Mouse (Mus musculus): ENCODE data around the gene Tesc. TPM values are rescaled to one million over a fixed set of nuclear protein-coding genes. Genes with fewer than 3 reads are reported as not detected.

The Tesc gene
- polyA plus RNA-seq, 1 experiment from 2014 or later, result 0.52 TPM

DNA sequence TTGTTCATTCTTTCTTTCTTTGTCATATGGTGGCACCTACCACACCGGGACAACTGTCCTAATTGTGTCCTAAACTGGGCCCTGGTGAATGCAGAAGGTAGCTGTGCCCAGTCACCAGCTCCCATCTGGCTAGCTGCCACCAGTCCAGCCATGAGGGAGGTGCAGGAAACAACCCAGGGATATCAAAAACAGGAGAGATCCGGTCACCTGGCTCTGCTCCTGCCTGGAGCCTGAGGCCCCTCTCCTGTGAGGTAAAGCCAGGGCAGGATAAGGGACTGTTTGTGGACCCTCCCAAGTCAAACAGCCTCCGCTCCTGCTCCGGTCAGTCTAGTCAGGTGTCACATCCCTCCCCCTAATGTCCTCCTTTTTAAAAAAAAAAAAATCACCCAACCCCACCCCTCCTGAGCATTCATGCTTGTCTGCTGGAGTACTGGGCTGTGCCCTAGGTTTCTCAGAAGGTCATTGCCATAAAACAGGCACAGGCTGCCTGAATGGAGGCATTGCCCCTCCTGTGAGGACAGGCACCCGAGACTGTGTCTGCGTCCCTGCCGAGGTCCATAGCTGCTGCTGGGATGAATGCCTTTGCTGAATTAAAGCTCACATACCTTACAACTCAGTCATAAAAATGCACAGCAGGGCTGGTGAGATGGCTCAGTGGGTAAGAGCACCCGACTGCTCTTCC, 24.6 kb downstream of the Tesc start:
- Histone ChIP-seq H3K9me3 (no peaks in the 10 kb centered on the region; the same call in 1 of the 2 replicates), H3K27ac (no peak overlapping the region), H3K4me1 (peaks cover 8% of the 10 kb centered on the region), H3K4me3 (no peak overlapping the region), H3K27me3 (ENCODE audit: poor library complexity, severe bottlenecking) (no peaks in the 10 kb centered on the region; the same call in 1 of the 2 replicates), H3K36me3 (replicated peaks) (no peaks in the 10 kb centered on the region)
- DNase-seq (ENCODE audit: extremely low spot score, low spot score), result no peak
- 88% methylated on average over 8 of the region's 8 CpGs for WGBS

DNA sequence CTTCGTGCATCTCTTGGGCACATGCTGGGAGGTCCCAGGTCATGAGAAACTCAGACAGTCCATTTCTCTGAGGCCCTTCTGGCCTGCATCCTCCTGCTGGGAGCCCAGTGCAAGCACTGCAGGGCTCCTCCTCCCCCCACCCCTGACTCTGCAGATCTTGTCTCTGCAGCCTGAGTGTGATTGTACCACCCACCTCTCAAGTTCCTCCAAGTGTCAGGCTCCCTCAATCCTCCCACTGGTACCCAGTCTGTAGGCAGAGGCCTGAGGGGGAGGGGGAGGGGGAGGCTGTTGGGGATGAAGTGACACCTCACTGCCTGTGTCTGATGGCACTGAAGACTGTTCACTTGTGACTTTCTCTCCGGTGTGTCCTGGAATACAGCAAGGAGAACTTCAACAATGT, 25.7 kb downstream of the Tesc start:
- Histone ChIP-seq H3K27ac (no peak overlapping the region), H3K27me3 (ENCODE audit: poor library complexity, severe bottlenecking) (no peaks in the 10 kb centered on the region; the same call in 1 of the 2 replicates), H3K36me3 (replicated peaks) (no peaks in the 10 kb centered on the region), H3K4me3 (no peak overlapping the region), H3K4me1 (peaks cover 19% of the 10 kb centered on the region), H3K9me3 (no peaks in the 10 kb centered on the region; the same call in 1 of the 2 replicates)
- DNase-seq (ENCODE audit: extremely low spot score, low spot score), result no peak
- WGBS, result 94% methylated on average over 2 of the region's 2 CpGs

DNA sequence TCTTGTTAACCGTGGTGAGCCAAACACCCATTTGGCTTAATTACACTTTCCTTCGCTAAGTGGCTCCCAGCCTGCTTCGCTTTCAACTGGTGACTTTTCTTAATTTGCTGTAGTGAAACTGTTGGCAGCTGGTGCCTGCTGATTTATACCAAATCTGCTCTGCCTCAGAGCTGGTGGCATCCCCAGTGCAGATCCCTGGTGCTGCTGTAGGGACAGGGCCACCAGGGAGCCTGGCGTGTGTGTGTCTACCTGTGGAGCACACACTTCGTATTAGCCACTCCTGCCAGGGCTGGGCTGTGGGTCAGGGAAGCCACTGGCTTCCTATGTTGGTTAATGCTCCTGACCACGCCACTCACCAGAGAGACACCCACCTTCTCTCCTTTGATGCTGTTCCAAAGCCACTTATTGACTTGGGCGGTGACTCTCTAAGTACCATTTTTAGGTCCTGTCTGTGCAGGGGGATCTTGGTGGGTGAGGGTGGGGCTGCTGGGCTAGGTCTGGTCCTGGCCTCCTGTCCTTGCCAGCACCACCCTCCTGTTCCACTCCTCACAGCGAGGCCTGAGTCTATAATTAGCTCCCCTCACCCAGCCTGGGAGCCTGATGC, 30.1 kb downstream of the Tesc start:
- Histone ChIP-seq H3K4me1 (peaks cover 28% of the 10 kb centered on the region), H3K27ac (no peak overlapping the region), H3K36me3 (replicated peaks) (0 out of 2 replicates have a peak, but pooled peaks cover 5% of the 10 kb centered on the region), H3K4me3 (no peak overlapping the region), H3K9me3 (no peaks in the 10 kb centered on the region; the same call in 1 of the 2 replicates), H3K27me3 (ENCODE audit: poor library complexity, severe bottlenecking) (no peaks in the 10 kb centered on the region; the same call in none of the 2 replicates)
- 54% methylated on average over 8 of the region's 8 CpGs for WGBS
- no peak for DNase-seq (ENCODE audit: extremely low spot score, low spot score)

DNA sequence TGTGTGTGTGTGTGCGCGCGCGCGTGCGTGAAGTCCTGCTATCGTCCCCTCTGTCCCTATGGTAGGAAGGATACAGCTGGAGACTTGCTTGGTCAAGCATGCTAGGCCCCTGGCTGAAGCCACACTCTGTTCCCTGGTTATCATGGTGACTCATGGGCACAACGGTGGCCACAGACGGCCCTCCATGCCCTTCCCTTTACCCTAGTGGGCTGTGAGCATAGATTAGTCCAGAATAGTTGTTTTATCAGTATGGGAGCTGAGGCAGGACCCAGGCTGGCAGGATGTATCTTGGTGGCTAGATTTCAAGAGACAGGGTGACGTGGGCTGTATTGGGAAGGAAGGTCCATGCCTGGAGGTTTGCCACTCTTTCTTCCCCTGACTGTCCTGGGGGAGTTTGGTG, 31.3 kb downstream of the Tesc start:
- no peaks in the 10 kb centered on the region; the same call in none of the 2 replicates for H3K27me3 ChIP-seq (ENCODE audit: poor library complexity, severe bottlenecking)
- H3K4me3 ChIP-seq, result no peak overlapping the region
- H3K36me3 ChIP-seq (replicated peaks), result 0 out of 2 replicates have a peak, but pooled peaks cover 5% of the 10 kb centered on the region
- peaks cover 37% of the 10 kb centered on the region for H3K4me1 ChIP-seq
- no peak for DNase-seq (ENCODE audit: extremely low spot score, low spot score)
- 91% methylated on average over 10 of the region's 10 CpGs for WGBS
- no peak overlapping the region for H3K27ac ChIP-seq
- H3K9me3 ChIP-seq, result no peaks in the 10 kb centered on the region

DNA sequence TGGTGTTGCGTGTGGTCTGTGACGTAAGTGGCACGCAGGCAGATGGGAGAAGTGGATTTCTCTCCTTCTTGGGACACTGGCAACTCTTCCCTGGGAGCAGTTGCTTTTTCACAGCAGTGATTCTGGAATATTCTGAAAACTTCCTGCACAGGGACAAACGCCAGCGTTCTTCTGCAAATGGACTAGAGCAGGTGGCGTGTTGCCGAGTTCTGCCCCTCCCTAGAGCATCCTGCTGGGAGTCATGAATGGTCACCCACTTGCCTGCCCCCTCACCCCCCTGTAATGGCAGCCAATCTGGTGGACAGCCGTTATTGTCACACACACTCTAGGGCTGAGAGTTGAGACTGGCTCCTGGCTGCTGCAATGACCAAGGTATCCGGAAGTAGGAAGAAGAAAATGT, 32.1 kb downstream of the Tesc start:
- Histone ChIP-seq H3K27ac (no peak overlapping the region), H3K9me3 (no peaks in the 10 kb centered on the region), H3K4me3 (no peak overlapping the region), H3K27me3 (ENCODE audit: poor library complexity, severe bottlenecking) (no peaks in the 10 kb centered on the region; the same call in none of the 2 replicates), H3K4me1 (peaks cover 45% of the 10 kb centered on the region), H3K36me3 (replicated peaks) (peaks cover 7% of the 10 kb centered on the region)
- 84% methylated on average over 9 of the region's 9 CpGs for WGBS
- DNase-seq (ENCODE audit: extremely low spot score, low spot score), result no peak

DNA sequence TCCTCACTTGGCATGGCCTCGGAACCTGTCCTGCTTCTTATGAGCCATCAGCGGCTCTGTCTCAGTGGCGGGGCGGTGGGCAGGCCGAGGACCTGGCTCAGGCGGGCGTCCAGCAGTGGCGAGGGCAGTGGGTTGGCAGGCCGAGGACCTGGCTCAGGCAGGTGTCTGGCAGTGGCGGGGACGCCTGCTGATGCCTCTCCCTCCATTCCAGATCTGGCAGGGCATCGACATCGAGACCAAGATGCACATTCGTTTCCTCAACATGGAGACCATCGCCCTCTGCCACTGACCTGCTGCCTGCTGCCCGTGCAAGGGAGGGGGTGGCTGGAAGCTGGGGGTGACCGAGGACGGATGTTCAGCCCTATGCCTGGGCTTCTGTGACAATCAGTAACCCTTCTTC, 33.8 kb downstream of the Tesc start:
- WGBS, result 95% methylated on average over 18 of the region's 18 CpGs
- H3K4me3 ChIP-seq, result no peak overlapping the region

DNA sequence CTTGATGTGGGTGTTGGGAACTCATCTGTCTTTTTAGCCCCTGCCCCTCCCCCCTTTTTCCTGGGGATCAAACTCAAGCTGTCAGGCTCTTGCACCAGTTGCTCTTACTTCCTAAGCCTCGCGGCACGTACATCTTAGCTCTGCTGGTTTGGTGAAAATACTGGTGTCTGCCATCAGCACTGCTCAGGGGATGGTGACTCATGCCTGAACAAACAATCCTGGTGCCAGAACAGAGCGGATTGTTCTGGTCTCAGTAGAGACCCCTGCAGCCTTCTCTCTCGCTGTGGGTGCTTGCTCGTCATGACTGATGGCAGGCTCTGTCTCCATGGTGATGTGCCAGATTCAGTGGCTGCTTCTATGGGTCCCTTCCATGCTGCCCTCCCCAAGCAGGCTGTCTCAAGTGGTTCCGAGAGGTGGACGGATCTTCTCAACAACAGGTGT, 35.7 kb downstream of the Tesc start:
- WGBS, result 88% methylated on average over 8 of the region's 8 CpGs
- Histone ChIP-seq H3K36me3 (replicated peaks) (peaks cover 42% of the 10 kb centered on the region), H3K4me1 (peaks cover 39% of the 10 kb centered on the region), H3K27me3 (ENCODE audit: poor library complexity, severe bottlenecking) (no peaks in the 10 kb centered on the region; the same call in 1 of the 2 replicates), H3K4me3 (no peak overlapping the region), H3K27ac (no peak overlapping the region), H3K9me3 (no peaks in the 10 kb centered on the region)
- DNase-seq (ENCODE audit: extremely low spot score, low spot score), result no peak

More for the DNA sequence above, 33.8 kb downstream of the Tesc start:
- Histone ChIP-seq H3K4me1 (peaks cover 54% of the 10 kb centered on the region), H3K27ac (no peak overlapping the region), H3K27me3 (ENCODE audit: poor library complexity, severe bottlenecking) (no peaks in the 10 kb centered on the region; the same call in none of the 2 replicates), H3K36me3 (replicated peaks) (peaks cover 24% of the 10 kb centered on the region), H3K9me3 (no peaks in the 10 kb centered on the region)
- no peak for DNase-seq (ENCODE audit: extremely low spot score, low spot score)

DNA sequence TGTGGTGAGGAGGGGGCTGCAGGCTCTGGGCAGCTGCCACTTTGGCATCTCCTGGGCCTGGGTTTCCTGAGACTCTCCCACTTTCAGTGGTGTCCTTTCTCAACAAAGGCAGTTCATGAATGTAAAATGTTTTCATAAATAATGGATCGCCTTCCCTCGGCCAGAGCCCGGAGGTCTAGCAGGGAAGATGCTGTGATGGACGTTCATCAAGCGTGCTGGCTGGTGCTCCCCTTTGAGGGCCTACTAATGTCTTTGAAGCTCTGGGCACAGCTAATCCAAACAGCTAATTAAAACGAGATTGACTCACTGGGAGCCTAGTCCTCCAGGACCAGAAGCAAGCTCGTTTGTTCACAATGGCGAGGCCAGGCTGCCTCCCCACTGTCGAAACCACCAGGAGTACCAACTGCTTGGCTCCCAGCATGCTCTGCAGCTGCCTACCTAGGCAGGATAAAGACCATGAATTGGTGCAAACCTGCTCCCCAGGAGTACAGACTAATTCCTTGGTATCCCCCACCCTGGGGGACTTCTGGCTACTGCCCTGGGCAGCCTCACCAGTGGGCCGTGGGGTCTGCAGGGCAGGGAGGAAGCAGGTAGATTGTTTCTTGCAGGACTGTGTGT, 36.9 kb downstream of the Tesc start:
- Histone ChIP-seq H3K4me3 (no peak overlapping the region), H3K36me3 (replicated peaks) (peaks cover 53% of the 10 kb centered on the region), H3K27me3 (ENCODE audit: poor library complexity, severe bottlenecking) (no peaks in the 10 kb centered on the region), H3K9me3 (no peaks in the 10 kb centered on the region), H3K27ac (peak overlapping the region; percentile 72), H3K4me1 (peaks cover 38% of the 10 kb centered on the region)
- WGBS, result 33% methylated on average over 10 of the region's 10 CpGs
- no peak for DNase-seq (ENCODE audit: extremely low spot score, low spot score)

DNA sequence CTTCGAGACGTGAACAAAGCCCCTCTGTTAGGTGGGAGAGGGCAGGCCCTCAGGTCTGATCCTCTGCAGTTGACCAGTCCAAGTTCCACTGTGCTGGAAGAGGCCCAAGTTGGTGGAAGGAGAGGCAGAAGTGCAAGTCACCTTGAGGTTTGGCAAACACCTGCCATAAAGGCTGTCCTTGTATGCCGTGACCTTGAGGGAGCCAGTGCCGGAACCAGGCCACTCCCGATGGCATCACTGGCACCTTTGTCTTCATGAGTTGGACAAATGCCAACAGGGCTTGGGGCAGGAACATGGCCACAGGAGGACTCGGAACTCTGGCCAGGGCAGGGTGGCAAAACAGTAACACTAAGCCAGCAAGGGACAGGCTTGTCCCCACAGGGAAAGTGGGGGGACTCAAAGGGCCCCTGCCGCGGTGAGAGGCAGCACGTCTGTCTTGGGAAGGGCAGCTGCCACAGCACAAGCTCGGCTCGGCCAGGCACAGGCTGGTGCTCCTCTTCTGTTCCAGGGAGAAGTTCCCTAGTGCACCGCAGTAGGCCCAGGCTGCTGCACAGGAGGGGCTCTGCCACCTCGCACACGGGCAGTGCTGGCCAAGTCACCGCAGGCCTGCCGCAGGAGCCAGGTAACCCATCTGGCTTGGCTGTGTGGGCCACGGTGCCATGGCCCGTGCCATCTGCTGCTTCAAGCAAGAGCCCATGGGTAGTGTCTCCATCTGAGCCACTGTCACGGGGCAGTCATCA, 38.1 kb downstream of the Tesc start:
- Histone ChIP-seq H3K36me3 (replicated peaks) (peaks cover 66% of the 10 kb centered on the region), H3K27ac (no peak overlapping the region)
- WGBS, result 93% methylated on average over 19 of the region's 19 CpGs

DNA sequence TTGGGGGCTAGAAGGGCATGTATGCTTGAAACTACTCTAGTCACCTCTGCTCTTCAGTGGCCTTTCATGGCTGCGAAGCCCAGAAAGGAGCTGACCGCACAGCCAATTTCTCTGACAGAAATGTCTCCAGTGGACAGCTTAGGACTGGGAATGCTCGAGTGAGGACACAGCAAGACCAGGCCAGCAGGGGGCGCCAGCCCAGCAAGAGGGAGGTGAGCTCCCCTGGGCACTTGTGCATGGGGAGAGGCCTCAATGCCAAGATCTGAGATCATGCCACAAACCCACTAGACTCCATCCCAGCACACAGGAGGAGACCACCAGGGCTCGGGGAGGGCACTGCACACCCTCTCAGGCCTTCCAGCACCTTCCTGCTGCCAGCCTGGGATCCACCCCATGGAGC, 39.3 kb downstream of the Tesc start:
- peaks cover 72% of the 10 kb centered on the region for H3K36me3 ChIP-seq (replicated peaks)
- H3K4me1 ChIP-seq, result peaks cover 30% of the 10 kb centered on the region

More for the DNA sequence above, 38.1 kb downstream of the Tesc start:
- DNase-seq (ENCODE audit: extremely low spot score, low spot score), result no peak
- Histone ChIP-seq H3K4me1 (peaks cover 30% of the 10 kb centered on the region), H3K9me3 (no peaks in the 10 kb centered on the region), H3K27me3 (ENCODE audit: poor library complexity, severe bottlenecking) (no peaks in the 10 kb centered on the region), H3K4me3 (no peak overlapping the region)

DNA sequence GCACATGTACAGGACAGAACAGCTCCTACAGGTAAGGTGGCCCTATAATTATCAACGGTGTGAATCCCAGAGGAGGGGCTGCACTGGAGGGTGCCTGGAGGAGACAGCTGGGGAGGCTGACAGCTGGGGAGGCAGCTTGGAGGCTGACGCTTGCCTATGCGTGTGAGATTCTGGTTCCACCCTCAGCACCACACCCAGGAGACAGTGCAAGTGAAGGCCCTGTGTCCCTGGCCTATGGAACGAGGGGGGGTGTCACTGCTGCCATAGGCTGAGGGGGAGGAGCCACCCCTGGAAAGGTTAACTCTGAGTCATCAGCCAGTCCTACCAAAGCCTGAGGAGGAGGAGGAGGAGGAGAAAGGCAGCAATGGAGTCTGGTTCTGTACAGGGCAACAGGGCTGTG, 40.0 kb downstream of the Tesc start:
- H3K9me3 ChIP-seq, result no peaks in the 10 kb centered on the region
- peaks cover 30% of the 10 kb centered on the region for H3K4me1 ChIP-seq
- H3K27ac ChIP-seq, result no peak overlapping the region
- no peaks in the 10 kb centered on the region for H3K27me3 ChIP-seq (ENCODE audit: poor library complexity, severe bottlenecking)
- H3K4me3 ChIP-seq, result no peak overlapping the region
- DNase-seq (ENCODE audit: extremely low spot score, low spot score), result no peak
- 85% methylated on average over 4 of the region's 4 CpGs for WGBS
- H3K36me3 ChIP-seq (replicated peaks), result peaks cover 75% of the 10 kb centered on the region

More for the DNA sequence above, 39.3 kb downstream of the Tesc start:
- Histone ChIP-seq H3K27ac (no peak overlapping the region), H3K4me3 (no peak overlapping the region), H3K9me3 (no peaks in the 10 kb centered on the region), H3K27me3 (ENCODE audit: poor library complexity, severe bottlenecking) (no peaks in the 10 kb centered on the region)
- peak; percentile 54 for DNase-seq (ENCODE audit: extremely low spot score, low spot score)
- 61% methylated on average over 5 of the region's 5 CpGs for WGBS

DNA sequence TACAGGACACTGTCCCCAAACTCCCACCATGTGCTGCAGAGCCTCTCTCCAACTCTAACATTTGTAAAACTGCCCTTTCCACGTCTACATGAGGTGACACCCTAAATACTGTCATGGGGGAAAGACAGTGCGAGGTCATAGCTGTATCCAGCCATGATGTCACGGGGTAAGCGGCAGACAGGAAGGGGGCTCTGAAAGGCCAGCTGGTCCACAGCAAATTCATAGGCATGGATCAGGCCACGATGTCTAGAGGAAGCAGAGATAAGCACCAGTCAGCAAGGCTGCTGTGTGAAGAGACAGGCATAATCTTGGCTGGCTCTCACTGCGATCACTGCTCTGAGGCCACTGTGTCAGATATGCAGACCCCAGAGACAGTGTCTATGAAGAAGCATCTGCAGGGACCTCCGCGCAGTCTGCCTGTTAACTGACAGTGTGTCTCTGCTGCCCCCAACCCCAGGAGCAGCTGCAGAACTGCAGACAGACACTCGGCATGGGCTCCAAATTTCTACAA, 40.5 kb downstream of the Tesc start:
- WGBS, result 93% methylated on average over 9 of the region's 9 CpGs
- peaks cover 79% of the 10 kb centered on the region for H3K36me3 ChIP-seq (replicated peaks)
- no peak overlapping the region for H3K27ac ChIP-seq
- no peak overlapping the region for H3K4me3 ChIP-seq
- H3K9me3 ChIP-seq, result no peaks in the 10 kb centered on the region
- H3K27me3 ChIP-seq (ENCODE audit: poor library complexity, severe bottlenecking), result no peaks in the 10 kb centered on the region
- no peak for DNase-seq (ENCODE audit: extremely low spot score, low spot score)
- H3K4me1 ChIP-seq, result peaks cover 29% of the 10 kb centered on the region

All from forebrain, embryonic 10.5 days (tissue).